Mouse (Mus musculus) macrophage (primary cell): ENCODE results near the gene Hal. TPM values are rescaled to one million over a fixed set of nuclear protein-coding genes. Genes with fewer than 3 reads are reported as not detected.
"Not testable (repeated sequence)": the region's sequence is repeated elsewhere in the genome, so short reads cannot be mapped to it uniquely, and the experiment has no call there.

Source experiments
- H3K27ac ChIP-seq: fragments of 350-480 bp; formaldehyde crosslinking; 2 replicates; pipeline ENCODE4 v1.9.0; 2021
- H3K36me3 ChIP-seq: fragments of 350-480 bp; formaldehyde crosslinking; 2 replicates; pipeline ENCODE4 v1.9.0; 2021; ENCODE audit errors: inconsistent target
- H3K4me3 ChIP-seq: fragments of 350-480 bp; formaldehyde crosslinking; 2 replicates; pipeline ENCODE4 v1.9.0; 2021; ENCODE audit errors: inconsistent target
- H3K79me2 ChIP-seq: fragments of 350-480 bp; formaldehyde crosslinking; 2 replicates; pipeline ENCODE4 v1.9.0; 2021; ENCODE audit errors: inconsistent target
- WGBS: methylation state at CpG from one replicate; pipeline ENCODE4 v1.1.7; 2026; ENCODE audit warnings: inconsistent platforms; ENCODE audit not compliant: missing documents; 5-methylcytosine and 5-hydroxymethylcytosine counted together
- polyA plus RNA-seq: library from polyadenylated mRNA; stranded (reverse); fragments of 250-400 nt; gene quantifications from 3 replicates; pipeline ENCODE4 v1.2.4, GENCODE M21; 2018; ENCODE audit warnings: inconsistent platforms

Hal gene
- polyA plus RNA-seq, 1 experiment from 2014 or later, result 0.55 TPM

DNA sequence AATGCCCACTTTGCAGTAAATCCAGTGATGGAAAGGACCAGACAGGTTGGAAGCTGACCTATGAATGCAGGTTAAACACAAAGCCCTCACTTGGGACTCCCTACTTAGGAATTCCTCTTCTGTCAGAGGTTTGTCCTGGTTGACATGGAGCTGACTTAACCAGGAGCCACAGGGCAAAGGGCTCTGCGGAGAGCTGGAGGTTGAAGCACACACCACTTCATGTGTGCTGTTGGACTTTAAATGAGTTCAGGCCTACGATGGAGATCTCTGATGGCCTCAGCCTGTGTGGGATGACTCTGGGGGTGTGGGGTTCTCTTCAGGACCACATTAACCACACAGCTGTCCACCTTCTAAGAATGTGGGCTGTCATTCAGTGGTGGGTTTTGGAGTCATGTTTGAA is 49.7 kb downstream of the Hal start:
- no peak overlapping the region for H3K27ac ChIP-seq
- no peaks in the 10 kb centered on the region for H3K36me3 ChIP-seq
- no peak overlapping the region for H3K4me3 ChIP-seq
- no peaks in the 10 kb centered on the region for H3K79me2 ChIP-seq
- WGBS, result 83% methylated on average over 2 of the region's 2 CpGs

GRCm38 (mm10) chr10:93538818-93539217 is 50.2 kb downstream of the Hal start:
- Histone ChIP-seq H3K27ac (no peak overlapping the region), H3K36me3 (no peaks in the 10 kb centered on the region), H3K79me2 (no peaks in the 10 kb centered on the region), H3K4me3 (no peak overlapping the region)
- 94% methylated on average over 6 of the region's 6 CpGs for WGBS

DNA sequence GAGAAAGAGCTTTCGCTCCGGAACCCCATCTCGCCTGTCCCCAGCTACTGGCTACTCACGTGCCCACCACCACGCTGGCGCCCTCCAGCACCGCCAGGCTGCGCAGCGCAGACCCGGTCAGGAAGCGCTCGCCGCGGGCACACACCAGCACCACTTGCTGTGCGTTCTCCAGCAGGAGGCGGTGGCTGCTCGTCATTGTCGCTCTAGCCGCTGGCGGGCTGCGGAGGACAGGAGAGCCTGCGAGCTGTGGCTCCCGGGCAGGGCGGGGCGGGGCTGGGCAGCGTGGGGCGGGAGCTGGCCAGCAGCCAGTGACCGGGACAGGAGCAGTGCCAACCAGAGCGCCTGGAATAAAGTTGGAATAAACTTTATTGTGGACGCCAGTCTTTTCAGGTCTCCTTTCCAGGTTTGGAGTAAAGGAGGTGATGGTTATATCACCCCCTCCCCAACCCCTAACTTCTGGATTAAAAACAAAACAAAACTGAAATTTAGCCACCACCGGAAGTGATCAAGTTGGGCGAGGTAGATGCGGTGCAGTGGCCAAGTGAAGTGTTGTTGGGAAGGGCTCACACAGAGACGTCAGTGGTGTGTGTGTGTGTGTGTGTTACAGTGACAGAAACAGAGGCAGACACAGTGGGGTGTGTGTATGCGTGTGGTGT is 51.3 kb downstream of the Hal start, which contains the start of gene Amdhd1:
Gene Amdhd1, minus strand, starts transcription at position 259 of the 656 bp plus-strand sequence.
- WGBS, result under 1% methylated on average over 31 of the region's 35 CpGs
- Histone ChIP-seq H3K36me3 (no peaks in the 10 kb centered on the region), H3K79me2 (no peaks in the 10 kb centered on the region), H3K27ac (0 out of 2 replicates have a peak within 1 kb of the TSS, but pooled peaks have one; percentile 5), H3K4me3 (peak within 1 kb of the TSS; percentile 34)

DNA sequence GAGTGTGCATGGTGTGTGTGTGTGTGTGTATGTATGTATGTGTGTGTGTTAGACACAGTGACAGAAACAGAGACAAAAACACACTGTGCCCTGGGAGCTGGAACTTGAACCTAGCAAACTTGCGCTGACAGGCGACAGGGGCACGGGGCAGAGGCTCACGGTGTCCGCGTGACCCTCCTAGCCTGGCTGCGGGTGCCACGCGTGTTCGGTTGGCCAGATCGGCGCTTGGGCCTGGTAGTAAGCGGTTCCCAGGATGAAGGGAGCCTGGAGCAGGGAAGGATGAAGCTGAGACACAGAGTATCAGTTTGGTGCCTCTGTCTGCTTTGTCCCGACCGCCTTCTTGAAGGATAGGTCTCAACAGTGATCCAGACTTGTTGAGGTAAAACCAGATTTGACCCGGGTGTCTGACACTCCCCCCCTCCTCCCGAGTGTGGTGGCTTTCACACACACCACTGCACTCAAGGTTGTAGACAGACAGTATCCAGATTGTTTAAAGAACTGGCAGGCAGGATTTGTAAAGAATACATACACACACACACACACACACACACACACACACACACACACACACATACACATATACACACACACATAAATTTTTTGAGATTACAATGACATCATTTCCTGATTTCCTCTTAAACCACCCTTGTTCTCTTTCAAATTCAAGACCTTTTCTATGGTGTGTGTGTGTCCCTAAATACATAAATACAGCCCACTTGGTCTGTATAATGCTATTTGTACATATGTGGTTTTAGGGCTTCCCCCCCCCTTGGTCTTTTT is 52.1 kb downstream of the Hal start, which contains the start of gene Ccdc38:
Gene Ccdc38, plus strand, starts transcription at position 202 of the 780 bp plus-strand sequence.
- no peaks in the 10 kb centered on the region for H3K79me2 ChIP-seq
- 47% methylated on average over 17 of the region's 17 CpGs for WGBS
- H3K27ac ChIP-seq, result 0 out of 2 replicates have a peak within 1 kb of the TSS, but pooled peaks have one; percentile 5
- peak within 1 kb of the TSS; percentile 34 for H3K4me3 ChIP-seq
- no peaks in the 10 kb centered on the region for H3K36me3 ChIP-seq

DNA sequence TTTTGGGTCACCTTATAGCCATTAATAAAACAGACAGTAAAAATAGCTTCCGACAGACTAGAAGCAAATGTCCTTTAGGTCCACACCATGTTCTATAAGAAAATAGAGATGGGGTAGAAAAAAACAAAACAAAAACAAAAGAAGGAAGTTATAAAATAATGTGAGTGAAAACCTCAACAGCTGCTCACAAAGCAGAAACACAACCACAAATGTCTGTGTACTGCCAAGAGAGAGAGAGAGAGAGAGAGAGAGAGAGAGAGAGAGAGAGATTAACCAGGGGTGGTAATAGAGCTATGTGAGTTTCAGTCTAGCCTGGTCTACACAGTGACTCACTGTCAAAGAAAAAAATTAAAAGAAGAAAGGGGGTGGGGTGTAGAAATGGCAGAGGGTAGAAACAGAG is 53.0 kb downstream of the Hal start:
- 56% methylated on average over 1 of the region's 1 CpGs for WGBS
- no peaks in the 10 kb centered on the region for H3K36me3 ChIP-seq
- H3K27ac ChIP-seq, result no peak overlapping the region
- H3K79me2 ChIP-seq, result no peaks in the 10 kb centered on the region
- no peak overlapping the region for H3K4me3 ChIP-seq

DNA sequence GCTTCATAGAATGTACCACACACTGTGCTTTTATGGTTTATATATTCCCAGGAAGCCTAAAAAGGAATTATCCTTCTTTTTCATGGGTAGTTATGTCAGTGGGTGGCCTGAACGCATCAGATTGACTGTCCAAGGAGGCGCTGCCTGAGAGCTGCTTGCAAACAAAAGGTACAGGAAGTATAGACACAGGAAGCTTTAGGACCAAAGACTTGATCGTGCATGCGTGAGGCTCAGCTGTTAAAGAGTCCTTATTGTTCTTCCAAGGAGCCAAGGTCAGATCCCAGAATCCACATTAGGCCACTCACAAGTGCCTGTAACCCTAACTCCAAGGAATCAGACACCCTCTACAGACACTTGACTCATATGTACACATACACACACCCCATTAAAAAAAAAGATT is 53.8 kb downstream of the Hal start:
- no peaks in the 10 kb centered on the region for H3K79me2 ChIP-seq
- no peak overlapping the region for H3K4me3 ChIP-seq
- H3K27ac ChIP-seq, result no peak overlapping the region
- H3K36me3 ChIP-seq, result no peaks in the 10 kb centered on the region
- WGBS, result 78% methylated on average over 4 of the region's 4 CpGs

DNA sequence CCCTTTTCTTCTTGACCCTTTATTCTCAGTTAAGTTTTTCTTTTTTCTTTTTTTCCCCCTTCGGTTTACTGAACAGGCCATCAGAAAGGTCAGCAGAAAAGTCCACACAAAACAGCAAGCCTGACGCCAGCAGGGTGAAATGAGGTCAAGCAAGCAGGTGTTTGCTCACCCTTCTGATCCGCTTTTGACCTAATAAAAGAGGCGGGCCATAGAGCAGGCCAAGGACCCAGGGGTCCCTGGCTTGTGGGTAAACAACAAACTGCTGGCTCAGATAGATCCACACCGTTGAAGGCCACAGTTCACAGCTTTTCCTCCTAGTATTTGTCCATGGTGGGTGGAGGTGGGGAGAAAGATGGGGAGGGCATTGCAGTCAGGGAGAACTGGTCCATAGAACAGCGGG is 54.6 kb downstream of the Hal start:
- H3K79me2 ChIP-seq, result no peaks in the 10 kb centered on the region
- no peaks in the 10 kb centered on the region for H3K36me3 ChIP-seq
- no peak overlapping the region for H3K4me3 ChIP-seq
- H3K27ac ChIP-seq, result no peak overlapping the region
- WGBS, result 95% methylated on average over 6 of the region's 6 CpGs

GRCm38 (mm10) chr10:93544172-93544571 is 55.6 kb downstream of the Hal start:
- H3K4me3 ChIP-seq, result no peak overlapping the region
- no peak overlapping the region for H3K27ac ChIP-seq
- no peaks in the 10 kb centered on the region for H3K36me3 ChIP-seq
- 95% methylated on average over 5 of the region's 5 CpGs for WGBS
- no peaks in the 10 kb centered on the region for H3K79me2 ChIP-seq

- WGBS, result 95% methylated on average over 4 of the region's 4 CpGs
- H3K27ac ChIP-seq, result no peak overlapping the region
- H3K36me3 ChIP-seq, result no peaks in the 10 kb centered on the region
- no peaks in the 10 kb centered on the region for H3K79me2 ChIP-seq
- H3K4me3 ChIP-seq, result no peak overlapping the region
Observed at GRCm38 (mm10) chr10:93547741-93548270, 59.2 kb downstream of the Hal start.

DNA sequence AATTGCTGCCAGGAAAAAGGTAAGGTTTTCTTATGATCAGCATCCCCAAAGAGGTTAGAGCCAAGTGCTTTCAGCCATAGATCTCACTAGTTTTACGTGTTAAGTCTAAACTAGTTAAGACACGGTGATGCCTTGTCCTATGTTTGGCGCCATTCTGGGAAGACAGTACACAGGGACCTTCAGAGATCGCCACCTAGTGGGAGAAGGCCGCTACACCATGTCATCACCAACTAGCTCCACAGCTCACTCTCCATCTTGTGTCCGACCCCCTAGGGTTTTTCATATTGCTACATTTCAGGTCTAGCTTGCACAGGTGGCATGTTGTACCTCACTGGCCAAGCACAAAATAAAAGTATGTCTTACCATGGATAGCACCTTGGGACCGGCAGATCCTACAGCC is 60.4 kb downstream of the Hal start:
- H3K27ac ChIP-seq, result no peak overlapping the region
- H3K79me2 ChIP-seq, result no peaks in the 10 kb centered on the region
- H3K36me3 ChIP-seq, result no peaks in the 10 kb centered on the region
- H3K4me3 ChIP-seq, result no peak overlapping the region
- 11% methylated on average over 7 of the region's 7 CpGs for WGBS

DNA sequence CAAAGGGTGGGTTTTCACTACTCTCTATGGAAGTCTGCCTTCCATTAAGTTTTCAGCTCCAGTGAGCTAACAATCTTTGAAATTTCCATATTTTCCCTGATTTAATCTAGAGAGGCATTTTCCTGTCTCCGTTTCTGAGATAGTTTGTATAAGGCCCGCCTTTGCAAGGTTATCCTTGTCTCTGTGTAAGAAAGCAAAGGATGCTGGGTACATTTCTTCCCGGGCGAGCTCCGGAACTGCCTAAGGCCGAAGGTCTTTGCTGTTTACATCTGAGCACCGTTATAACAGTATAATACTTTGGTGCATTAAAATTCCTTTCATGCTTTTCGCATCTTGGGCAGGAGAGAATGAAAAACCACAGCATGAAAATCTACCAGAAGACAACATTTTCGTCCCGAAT is 61.3 kb downstream of the Hal start:
- Histone ChIP-seq H3K27ac (no peak overlapping the region), H3K36me3 (no peaks in the 10 kb centered on the region), H3K4me3 (no peak overlapping the region), H3K79me2 (no peaks in the 10 kb centered on the region)
- WGBS, result 95% methylated on average over 10 of the region's 10 CpGs

DNA sequence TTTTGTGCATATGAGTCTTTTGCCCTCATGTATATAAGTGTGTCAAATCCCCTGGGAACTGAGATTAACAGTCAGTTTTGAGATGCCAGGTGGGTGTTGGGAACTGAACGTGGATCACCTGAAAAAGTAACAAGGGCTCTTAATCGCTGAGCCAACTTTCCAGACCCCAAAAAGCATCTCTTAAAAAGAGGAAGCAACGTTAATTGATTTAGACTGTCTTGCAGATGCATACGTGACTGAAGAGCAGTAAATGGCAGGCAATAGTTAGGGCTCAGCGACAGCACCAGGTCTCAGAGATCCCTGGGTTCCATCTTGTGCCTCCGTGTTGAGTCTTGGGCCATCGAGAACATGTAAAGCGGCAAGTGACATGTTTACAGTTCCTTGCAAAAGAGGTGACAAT is 64.0 kb downstream of the Hal start:
- Histone ChIP-seq H3K27ac (no peak overlapping the region), H3K4me3 (no peak overlapping the region), H3K36me3 (no peaks in the 10 kb centered on the region), H3K79me2 (no peaks in the 10 kb centered on the region)
- WGBS, result 70% methylated on average over 8 of the region's 8 CpGs

GRCm38 (mm10) chr10:93557971-93558370 is 69.4 kb downstream of the Hal start:
- not testable (repeated sequence) for H3K27ac ChIP-seq, H3K36me3 ChIP-seq, H3K4me3 ChIP-seq, H3K79me2 ChIP-seq
- WGBS, result 69% methylated on average over 2 of the region's 2 CpGs

DNA sequence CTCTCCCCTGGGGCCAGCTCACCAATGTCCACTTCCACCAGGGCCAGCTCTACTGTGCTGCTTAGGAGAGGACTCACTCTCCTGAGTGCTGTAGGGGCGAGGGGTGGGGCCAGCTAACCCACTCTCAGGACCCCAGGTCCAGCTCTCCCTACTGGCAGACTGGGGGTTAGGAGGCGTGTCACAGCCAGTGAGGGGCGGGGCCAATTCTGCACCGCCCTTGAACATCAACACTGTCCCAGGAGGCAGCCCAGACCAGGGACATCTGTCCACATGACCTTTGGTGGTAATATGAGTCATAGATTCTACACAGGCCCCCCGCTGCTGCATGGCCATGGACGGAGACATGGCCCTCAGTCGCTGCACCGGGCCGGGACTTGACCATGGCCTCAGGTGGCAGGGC is 71.2 kb downstream of the Hal start:
- WGBS, result 93% methylated on average over 9 of the region's 9 CpGs
- Histone ChIP-seq H3K4me3 (no peak overlapping the region), H3K36me3 (no peaks in the 10 kb centered on the region), H3K27ac (no peak overlapping the region), H3K79me2 (no peaks in the 10 kb centered on the region)

GRCm38 (mm10) chr10:93564518-93565090 is 76.0 kb downstream of the Hal start:
- Histone ChIP-seq H3K36me3 (no peaks in the 10 kb centered on the region), H3K4me3 (no peak overlapping the region), H3K79me2 (no peaks in the 10 kb centered on the region), H3K27ac (no peak overlapping the region)
- 45% methylated on average over 14 of the region's 14 CpGs for WGBS
